Mouse (Mus musculus) embryonic facial prominence, embryonic 13.5 days (tissue): ENCODE results near the gene Rufy1. TPM values are rescaled to one million over a fixed set of nuclear protein-coding genes. Genes with fewer than 3 reads are reported as not detected.

Source experiments
- ATAC-seq: fragments of 200-750 bp; cut with Nextera tagmentation; 2 replicates; pipeline ENCODE4 v1.8.0; 2017; ENCODE audit warnings: low read depth; ENCODE audit not compliant: insufficient number of reproducible peaks, insufficient read depth, low FRiP score, low TSS enrichment
- H3K27ac ChIP-seq: fragments of 300-500 bp; sonication (generic); 2 replicates; pipeline ENCODE4 v1.5.1; 2015; ENCODE audit warnings: moderate library complexity, mild to moderate bottlenecking, inconsistent platforms
- H3K27me3 ChIP-seq: fragments of 300-500 bp; sonication (generic); 2 replicates; pipeline ENCODE4 v1.6.1; 2015; ENCODE audit warnings: mild to moderate bottlenecking, inconsistent platforms
- H3K36me3 ChIP-seq: fragments of 300-500 bp; sonication (generic); 2 replicates; pipeline ENCODE4 v1.6.1; 2015; ENCODE audit warnings: mild to moderate bottlenecking, inconsistent platforms
- H3K4me1 ChIP-seq: fragments of 300-500 bp; sonication (generic); 2 replicates; pipeline ENCODE4 v1.6.1; 2015; ENCODE audit warnings: inconsistent platforms
- H3K4me2 ChIP-seq: fragments of 300-500 bp; sonication (generic); 2 replicates; pipeline ENCODE4 v1.6.1; 2015; ENCODE audit warnings: moderate library complexity, mild to moderate bottlenecking, inconsistent platforms
- H3K4me3 ChIP-seq: fragments of 300-500 bp; sonication (generic); 2 replicates; pipeline ENCODE4 v1.5.1; 2015; ENCODE audit warnings: mild to moderate bottlenecking, inconsistent platforms
- H3K9ac ChIP-seq: fragments of 300-500 bp; sonication (generic); 2 replicates; pipeline ENCODE4 v1.6.1; 2015; ENCODE audit warnings: mild to moderate bottlenecking, inconsistent platforms
- H3K9me3 ChIP-seq: fragments of 300-500 bp; sonication (generic); 2 replicates; pipeline ENCODE4 v1.6.1; 2016; ENCODE audit warnings: inconsistent platforms
- WGBS: fragments of 180-500 bp; shearing (Covaris S2); methylation state at CpG from one replicate; pipeline ENCODE4 v1.1.7; 2015; ENCODE audit warnings: mixed read lengths; 5-methylcytosine and 5-hydroxymethylcytosine counted together
- polyA plus RNA-seq: library from polyadenylated mRNA; unstranded; fragments of >200 nt; fragmentation: Nextera tagmentation; extraction: Ambion mirVana; gene quantifications from 2 replicates; pipeline ENCODE4 v1.2.1, GENCODE M21; 2015

Gene Rufy1
- polyA plus RNA-seq, 1 experiment from 2014 or later = 28.2 TPM

- H3K4me2 ChIP-seq = peak overlapping the region; percentile 68
- H3K9me3 ChIP-seq = no peaks in the 10 kb centered on the region
- 44% methylated on average over 5 of the region's 5 CpGs for WGBS
- H3K9ac ChIP-seq = peak overlapping the region; percentile 63
- peaks cover 27% of the 10 kb centered on the region for H3K36me3 ChIP-seq
- peak overlapping the region; percentile 24 for H3K27ac ChIP-seq
- ATAC-seq = no peak
- peak overlapping the region; percentile 42 for H3K4me3 ChIP-seq
- H3K27me3 ChIP-seq = no peaks in the 10 kb centered on the region
- H3K4me1 ChIP-seq = peaks cover 13% of the 10 kb centered on the region
Observed at GRCm38 (mm10) chr11:50421461-50421860, 9.5 kb downstream of the Rufy1 start.

- H3K9me3 ChIP-seq = no peaks in the 10 kb centered on the region
- H3K4me3 ChIP-seq = no peak overlapping the region
- no peaks in the 10 kb centered on the region for H3K27me3 ChIP-seq
- no peak overlapping the region for H3K27ac ChIP-seq
- H3K4me2 ChIP-seq = no peak overlapping the region
- peaks cover 13% of the 10 kb centered on the region for H3K4me1 ChIP-seq
- WGBS = 83% methylated on average over 2 of the region's 2 CpGs
- ATAC-seq = no peak
- no peak overlapping the region for H3K9ac ChIP-seq
- H3K36me3 ChIP-seq = peaks cover 53% of the 10 kb centered on the region
Observed at GRCm38 (mm10) chr11:50417856-50418255, 13.1 kb downstream of the Rufy1 start.

- peaks cover 66% of the 10 kb centered on the region for H3K36me3 ChIP-seq
- ATAC-seq = no peak
- no peak overlapping the region for H3K9ac ChIP-seq
- no peak overlapping the region for H3K4me3 ChIP-seq
- no peaks in the 10 kb centered on the region for H3K4me1 ChIP-seq
- no peak overlapping the region for H3K4me2 ChIP-seq
- no peaks in the 10 kb centered on the region for H3K27me3 ChIP-seq
- H3K9me3 ChIP-seq = no peaks in the 10 kb centered on the region
- 91% methylated on average over 6 of the region's 6 CpGs for WGBS
- no peak overlapping the region for H3K27ac ChIP-seq
Observed at GRCm38 (mm10) chr11:50415563-50416241, 15.2 kb downstream of the Rufy1 start.

GRCm38 (mm10) chr11:50407235-50407634 is 23.7 kb downstream of the Rufy1 start:
- Histone ChIP-seq H3K27me3 (no peaks in the 10 kb centered on the region), H3K36me3 (peaks cover 70% of the 10 kb centered on the region), H3K9ac (no peak overlapping the region), H3K4me2 (no peak overlapping the region), H3K27ac (no peak overlapping the region), H3K9me3 (no peaks in the 10 kb centered on the region), H3K4me3 (no peak overlapping the region), H3K4me1 (no peaks in the 10 kb centered on the region)
- WGBS = 52% methylated on average over 6 of the region's 6 CpGs
- no peak for ATAC-seq

DNA sequence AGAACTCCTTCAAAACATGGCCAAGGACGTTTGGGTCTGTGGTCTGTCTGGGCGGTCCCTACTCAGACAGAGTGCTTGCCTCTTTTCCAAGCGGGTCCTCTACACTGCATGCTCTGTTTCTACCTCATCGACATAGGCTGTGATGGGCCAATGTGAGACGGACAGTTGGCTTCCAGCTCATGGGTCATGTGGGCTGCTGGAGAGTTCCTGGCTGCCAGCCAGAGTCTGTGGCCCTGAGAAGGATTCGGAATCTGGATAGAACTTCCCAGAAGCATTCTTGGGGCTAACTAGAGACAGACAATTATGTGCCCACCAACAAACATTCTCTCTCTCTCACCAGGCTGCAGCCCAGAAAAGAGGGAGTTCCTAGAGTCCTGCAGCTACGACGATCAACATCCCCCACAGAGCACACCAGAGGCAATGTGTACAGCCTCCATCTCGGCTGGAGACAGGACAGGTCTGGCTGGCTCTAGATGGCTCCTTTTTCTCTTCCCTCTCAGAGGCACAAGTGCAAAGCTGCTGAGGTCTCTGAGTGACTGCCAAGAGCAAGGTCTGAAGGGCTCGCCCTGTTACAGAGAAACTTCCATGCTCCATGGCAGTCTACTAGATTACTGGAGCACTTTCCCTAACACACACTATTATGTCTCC is 27.4 kb downstream of the Rufy1 start:
- WGBS = 77% methylated on average over 10 of the region's 10 CpGs
- no peak for ATAC-seq
- Histone ChIP-seq H3K27me3 (no peaks in the 10 kb centered on the region), H3K27ac (no peak overlapping the region), H3K36me3 (peaks cover 75% of the 10 kb centered on the region), H3K9ac (no peak overlapping the region), H3K4me2 (no peak overlapping the region), H3K4me3 (no peak overlapping the region), H3K9me3 (no peaks in the 10 kb centered on the region), H3K4me1 (no peaks in the 10 kb centered on the region)

- Histone ChIP-seq H3K4me2 (no peak overlapping the region), H3K9me3 (no peaks in the 10 kb centered on the region), H3K27ac (no peak overlapping the region), H3K4me3 (no peak overlapping the region), H3K9ac (no peak overlapping the region), H3K36me3 (peaks cover 84% of the 10 kb centered on the region), H3K27me3 (no peaks in the 10 kb centered on the region), H3K4me1 (no peaks in the 10 kb centered on the region)
- 93% methylated on average over 3 of the region's 3 CpGs for WGBS
- ATAC-seq = no peak
Observed at GRCm38 (mm10) chr11:50402481-50402880, 28.4 kb downstream of the Rufy1 start.

- H3K4me2 ChIP-seq = no peak overlapping the region
- no peak overlapping the region for H3K9ac ChIP-seq
- no peaks in the 10 kb centered on the region for H3K4me1 ChIP-seq
- peaks cover 85% of the 10 kb centered on the region for H3K36me3 ChIP-seq
- 83% methylated on average over 13 of the region's 13 CpGs for WGBS
- ATAC-seq = no peak
- H3K27ac ChIP-seq = no peak overlapping the region
- H3K9me3 ChIP-seq = no peaks in the 10 kb centered on the region
- H3K4me3 ChIP-seq = no peak overlapping the region
- H3K27me3 ChIP-seq = no peaks in the 10 kb centered on the region
Observed at GRCm38 (mm10) chr11:50398803-50399202, 32.1 kb downstream of the Rufy1 start.

DNA sequence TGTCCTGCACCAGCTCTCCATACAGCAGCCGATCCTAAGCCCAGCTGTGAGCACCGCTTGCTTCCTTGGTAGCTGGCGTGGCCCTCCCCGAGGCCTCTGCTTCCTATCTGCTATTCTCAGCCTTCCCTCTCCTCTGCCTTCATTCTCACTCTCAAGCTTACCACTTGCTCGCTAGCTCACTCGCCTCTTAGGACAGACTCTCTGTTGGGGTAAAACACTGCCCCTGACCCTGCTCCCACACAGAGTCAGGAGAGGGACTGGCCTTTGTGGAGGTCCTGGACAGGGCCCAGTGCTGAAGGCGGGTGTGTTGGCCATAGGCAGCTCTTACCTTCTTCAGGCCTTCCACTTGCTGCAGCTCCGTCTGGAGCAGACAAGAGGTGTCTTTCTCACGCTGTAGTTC is 33.6 kb downstream of the Rufy1 start:
- Histone ChIP-seq H3K36me3 (peaks cover 86% of the 10 kb centered on the region), H3K27ac (no peak overlapping the region)

DNA sequence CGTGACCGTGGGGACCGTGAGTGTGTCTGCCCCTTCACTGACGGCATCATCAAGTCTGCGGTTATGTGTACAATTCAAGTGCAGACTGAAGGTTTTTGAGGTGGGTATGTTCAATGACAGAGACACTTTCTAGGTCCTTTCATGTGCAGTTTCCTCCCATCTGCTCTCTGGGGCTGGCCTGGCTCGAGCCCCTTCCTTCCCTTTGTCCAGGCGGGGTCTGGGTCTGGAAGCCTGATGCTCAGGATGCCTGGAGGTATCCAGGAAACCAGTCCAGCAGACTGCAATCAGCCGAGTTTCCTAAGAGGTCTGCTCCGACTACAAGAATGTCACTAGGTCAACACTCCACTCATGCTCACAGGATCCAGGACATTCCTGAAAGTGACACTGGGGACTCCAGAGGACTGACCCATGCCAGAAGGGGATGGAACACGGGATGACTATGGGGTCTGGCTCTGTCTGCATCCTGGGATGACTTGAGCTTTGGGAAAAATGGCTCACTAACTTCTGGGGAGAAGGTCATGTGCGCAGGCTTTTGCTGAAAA is 34.1 kb downstream of the Rufy1 start:
- no peak for ATAC-seq
- peaks cover 86% of the 10 kb centered on the region for H3K36me3 ChIP-seq
- no peak overlapping the region for H3K4me2 ChIP-seq
- no peaks in the 10 kb centered on the region for H3K9me3 ChIP-seq
- no peaks in the 10 kb centered on the region for H3K27me3 ChIP-seq
- no peak overlapping the region for H3K4me3 ChIP-seq
- no peak overlapping the region for H3K27ac ChIP-seq
- no peaks in the 10 kb centered on the region for H3K4me1 ChIP-seq
- peak overlapping the region; percentile 27; the same call in 1 of the 2 replicates for H3K9ac ChIP-seq
- WGBS = 77% methylated on average over 11 of the region's 11 CpGs

More for the DNA sequence above, 33.6 kb downstream of the Rufy1 start:
- H3K27me3 ChIP-seq = no peaks in the 10 kb centered on the region
- H3K9me3 ChIP-seq = no peaks in the 10 kb centered on the region
- H3K4me2 ChIP-seq = no peak overlapping the region
- H3K9ac ChIP-seq = peak overlapping the region; percentile 27; the same call in 1 of the 2 replicates
- H3K4me3 ChIP-seq = no peak overlapping the region
- ATAC-seq = no peak
- 79% methylated on average over 9 of the region's 9 CpGs for WGBS
- no peaks in the 10 kb centered on the region for H3K4me1 ChIP-seq

- ATAC-seq = no peak
- no peak overlapping the region for H3K9ac ChIP-seq
- no peaks in the 10 kb centered on the region for H3K9me3 ChIP-seq
- H3K4me2 ChIP-seq = no peak overlapping the region
- H3K4me3 ChIP-seq = no peak overlapping the region
- WGBS = 87% methylated on average over 7 of the region's 7 CpGs
- no peak overlapping the region for H3K27ac ChIP-seq
- H3K4me1 ChIP-seq = no peaks in the 10 kb centered on the region
- no peaks in the 10 kb centered on the region for H3K27me3 ChIP-seq
- peaks cover 80% of the 10 kb centered on the region for H3K36me3 ChIP-seq
Observed at GRCm38 (mm10) chr11:50394731-50395130, 36.2 kb downstream of the Rufy1 start.

- WGBS = 87% methylated on average over 6 of the region's 6 CpGs
- no peak for ATAC-seq
- no peak overlapping the region for H3K9ac ChIP-seq
Observed at GRCm38 (mm10) chr11:50393306-50393705, 37.6 kb downstream of the Rufy1 start.

More at GRCm38 (mm10) chr11:50393306-50393705, 37.6 kb downstream of the Rufy1 start:
- no peak overlapping the region for H3K4me2 ChIP-seq
- H3K36me3 ChIP-seq = peaks cover 81% of the 10 kb centered on the region
- no peaks in the 10 kb centered on the region for H3K4me1 ChIP-seq
- H3K27me3 ChIP-seq = no peaks in the 10 kb centered on the region
- H3K4me3 ChIP-seq = no peak overlapping the region
- no peaks in the 10 kb centered on the region for H3K9me3 ChIP-seq
- H3K27ac ChIP-seq = no peak overlapping the region
